Mouse (Mus musculus) lung, embryonic 14.5 days (tissue): ENCODE measurements around the gene BC025920. TPM values are rescaled to one million over a fixed set of nuclear protein-coding genes. Genes with fewer than 3 reads are reported as not detected.

Source experiments
- ATAC-seq: fragments of 200-750 bp; cut with Nextera tagmentation; 2 replicates; pipeline ENCODE4 v1.8.0; 2017; ENCODE audit warnings: mild to moderate bottlenecking, moderate TSS enrichment, moderate library complexity; ENCODE audit not compliant: insufficient read depth
- DNase-seq: peaks from one replicate; pipeline ENCODE4 v3.0.0-alpha.2; 2015
- H3K27ac ChIP-seq: fragments of 300-500 bp; sonication (generic); 2 replicates; pipeline ENCODE4 v1.5.1; 2014; ENCODE audit warnings: low read depth, mild to moderate bottlenecking, moderate library complexity
- H3K27me3 ChIP-seq: fragments of 300-500 bp; sonication (generic); 2 replicates; pipeline ENCODE4 v1.6.1; 2014; ENCODE audit warnings: low read length, control low read depth; ENCODE audit not compliant: insufficient read depth
- H3K36me3 ChIP-seq: fragments of 300-500 bp; sonication (generic); 2 replicates; pipeline ENCODE4 v1.6.1; 2014; ENCODE audit warnings: control low read depth; ENCODE audit not compliant: insufficient read depth
- H3K4me1 ChIP-seq: fragments of 300-500 bp; sonication (generic); 2 replicates; pipeline ENCODE4 v1.6.1; 2014; ENCODE audit warnings: antibody characterized with exemption, control low read depth; ENCODE audit not compliant: insufficient read depth
- H3K4me2 ChIP-seq: fragments of 300-500 bp; sonication (generic); 2 replicates; pipeline ENCODE4 v1.6.1; 2014; ENCODE audit warnings: mild to moderate bottlenecking
- H3K4me3 ChIP-seq: fragments of 300-500 bp; sonication (generic); 2 replicates; pipeline ENCODE4 v1.5.1; 2014; ENCODE audit warnings: low read depth, low read length
- H3K9ac ChIP-seq: fragments of 300-500 bp; sonication (generic); 2 replicates; pipeline ENCODE4 v1.6.1; 2014
- H3K9me3 ChIP-seq: fragments of 300-500 bp; sonication (generic); 2 replicates; pipeline ENCODE4 v1.6.1; 2016; ENCODE audit warnings: low read depth, low read length, control low read depth
- CTCF ChIP-seq: IDR thresholded peaks from 2 replicates; pipeline ENCODE4 v1.5.1; 2016; ENCODE audit warnings: antibody characterized with exemption, low read depth
- WGBS: fragments of 180-500 bp; shearing (Covaris S2); extraction: QIAGEN DNeasy Blood & Tissue Kit; methylation state at CpG from one replicate; pipeline ENCODE4 v1.1.7; 2014; 5-methylcytosine and 5-hydroxymethylcytosine counted together
- polyA plus RNA-seq: library from polyadenylated mRNA; unstranded; fragments of >200 nt; fragmentation: Nextera tagmentation; extraction: Ambion mirVana; gene quantifications from 2 replicates; pipeline ENCODE4 v1.2.1, GENCODE M21; 2014

The BC025920 gene
- polyA plus RNA-seq, 1 experiment from 2014 or later: 0.61 TPM

DNA sequence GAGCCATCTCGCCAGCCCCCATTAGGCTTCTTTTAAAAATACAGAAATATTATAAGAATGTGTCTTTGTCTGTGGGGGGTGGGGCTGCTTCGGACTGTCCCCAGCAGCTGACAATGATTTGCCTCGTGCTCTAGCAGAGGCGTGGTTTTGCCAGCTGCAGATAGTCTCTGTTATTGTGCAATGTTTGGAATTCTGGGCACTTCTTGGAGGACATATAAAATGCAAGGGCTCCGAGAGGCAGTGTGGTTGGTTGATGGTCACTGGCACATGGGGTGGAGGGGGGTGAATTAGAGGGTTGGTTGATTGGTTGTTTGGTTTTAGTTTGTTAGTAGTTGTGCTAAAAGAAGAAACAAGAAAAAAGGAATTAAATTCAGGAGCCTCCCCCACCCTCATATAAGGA, 13.9 kb downstream of the BC025920 start:
- Histone ChIP-seq H3K36me3 (peaks cover 32% of the 10 kb centered on the region), H3K9me3 (no peaks in the 10 kb centered on the region), H3K27ac (no peak overlapping the region), H3K27me3 (no peaks in the 10 kb centered on the region), H3K4me1 (no peaks in the 10 kb centered on the region), H3K4me3 (no peak overlapping the region), H3K4me2 (no peak overlapping the region), H3K9ac (no peak overlapping the region)
- ATAC-seq (no peak), DNase-seq (no peak)
- WGBS: 70% methylated on average over 5 of the region's 5 CpGs
- TF ChIP-seq CTCF: no peak

DNA sequence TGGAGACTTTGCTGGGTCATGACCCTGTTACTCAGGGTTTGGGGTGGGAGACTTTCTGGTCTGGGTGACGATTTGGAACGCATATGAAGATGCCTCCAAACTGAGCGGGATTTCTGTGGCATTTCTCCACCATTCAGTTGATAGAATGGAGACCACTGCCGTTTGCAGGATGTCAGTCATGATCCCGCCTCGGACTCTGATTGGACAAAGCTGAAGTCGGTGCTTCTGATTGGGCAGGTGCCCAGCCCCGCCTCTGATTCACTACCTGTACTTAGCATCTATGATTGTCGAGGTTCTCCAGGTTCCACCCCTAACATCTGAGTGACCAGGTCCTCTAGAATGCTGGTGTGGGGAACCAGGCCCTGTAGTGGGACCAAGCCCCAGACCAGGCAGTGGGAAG, 14.7 kb downstream of the BC025920 start:
- H3K9ac ChIP-seq: no peak overlapping the region
- peaks cover 38% of the 10 kb centered on the region for H3K36me3 ChIP-seq
- H3K4me2 ChIP-seq: no peak overlapping the region
- TF ChIP-seq CTCF: no peak
- WGBS: 60% methylated on average over 9 of the region's 9 CpGs
- H3K27me3 ChIP-seq: no peaks in the 10 kb centered on the region
- H3K27ac ChIP-seq: no peak overlapping the region
- no peaks in the 10 kb centered on the region for H3K9me3 ChIP-seq
- DNase-seq (no peak), ATAC-seq (no peak)
- H3K4me1 ChIP-seq: no peaks in the 10 kb centered on the region
- H3K4me3 ChIP-seq: no peak overlapping the region

DNA sequence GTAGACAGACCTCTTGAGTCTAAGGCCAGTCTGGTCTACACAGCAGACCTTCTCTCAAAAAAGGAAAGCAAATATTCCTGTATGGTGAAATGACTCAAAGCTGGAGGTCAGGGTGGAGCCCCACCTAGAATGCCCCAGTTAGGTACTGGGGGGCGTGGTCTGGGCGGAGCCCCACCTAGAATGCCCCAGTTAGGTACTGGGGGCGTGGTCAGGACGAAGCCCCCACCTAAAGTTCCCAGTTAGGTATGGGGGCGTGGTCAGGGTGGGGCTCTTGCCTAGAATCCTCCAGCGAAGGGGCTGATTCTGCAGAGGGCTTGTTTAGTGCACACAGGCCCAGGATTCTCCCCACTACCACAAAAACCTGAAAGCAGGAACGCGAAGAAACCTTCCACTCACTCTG, 17.4 kb downstream of the BC025920 start:
- ATAC-seq (no peak), DNase-seq (no peak)
- Histone ChIP-seq H3K4me1 (peaks cover 11% of the 10 kb centered on the region), H3K4me3 (no peak overlapping the region), H3K9ac (no peak overlapping the region), H3K36me3 (peaks cover 38% of the 10 kb centered on the region), H3K27ac (no peak overlapping the region), H3K27me3 (no peaks in the 10 kb centered on the region), H3K4me2 (no peak overlapping the region), H3K9me3 (no peaks in the 10 kb centered on the region)
- 58% methylated on average over 8 of the region's 8 CpGs for WGBS
- no peak for TF ChIP-seq CTCF

DNA sequence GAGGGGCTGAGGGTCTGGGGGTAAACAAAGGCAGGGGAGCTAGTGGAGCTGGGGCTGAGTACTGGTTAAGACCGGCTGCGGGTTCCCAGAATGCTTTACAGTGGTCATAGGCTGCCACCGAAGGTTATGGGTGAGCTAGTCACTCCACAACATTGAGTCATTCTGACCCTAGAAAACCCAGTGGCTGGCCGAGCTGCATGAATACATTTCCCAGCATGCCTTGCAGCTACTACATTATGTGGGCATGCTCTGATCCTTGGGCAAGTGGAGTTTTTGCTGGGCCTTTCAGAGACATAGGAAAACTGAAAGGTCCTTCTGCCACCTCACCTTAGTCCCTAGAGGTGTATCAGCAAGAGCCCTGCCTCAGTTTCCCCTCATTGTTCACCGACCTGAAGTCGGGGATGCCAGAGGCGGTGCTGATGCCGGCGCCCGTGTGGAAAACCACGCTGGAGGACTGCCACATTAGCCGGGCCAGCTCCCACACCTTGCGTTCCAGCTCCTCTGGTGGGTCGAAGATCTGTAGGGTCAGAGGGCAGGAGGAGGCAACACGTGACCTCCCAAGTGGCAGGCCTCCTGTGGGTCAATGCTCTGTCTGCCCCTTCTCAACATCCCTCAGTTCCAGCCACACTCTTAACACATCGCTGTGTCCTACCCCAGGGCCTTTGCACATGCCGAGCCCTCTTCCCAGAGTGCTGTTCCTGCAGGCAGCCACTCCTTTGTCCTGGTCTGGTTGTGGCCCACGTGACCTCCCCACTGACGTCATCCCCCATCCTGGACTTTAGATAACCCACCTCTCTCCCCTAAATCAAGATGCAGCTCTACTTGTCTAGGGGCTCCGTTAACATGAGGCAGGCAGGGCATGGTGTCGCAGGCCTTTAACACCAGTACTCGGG, 20.3 kb downstream of the BC025920 start:
- Histone ChIP-seq H3K4me1 (peaks cover 11% of the 10 kb centered on the region), H3K27ac (peak overlapping the region; percentile 92), H3K9ac (peak overlapping the region; percentile 74), H3K9me3 (no peaks in the 10 kb centered on the region), H3K4me3 (peak overlapping the region; percentile 61), H3K36me3 (peaks cover 38% of the 10 kb centered on the region), H3K4me2 (peak overlapping the region; percentile 67), H3K27me3 (no peaks in the 10 kb centered on the region)
- ATAC-seq (peak; percentile 5; the same call in 1 of the 2 replicates), DNase-seq (peak; percentile 11)
- WGBS: 86% methylated on average over 22 of the region's 22 CpGs
- no peak for TF ChIP-seq CTCF

DNA sequence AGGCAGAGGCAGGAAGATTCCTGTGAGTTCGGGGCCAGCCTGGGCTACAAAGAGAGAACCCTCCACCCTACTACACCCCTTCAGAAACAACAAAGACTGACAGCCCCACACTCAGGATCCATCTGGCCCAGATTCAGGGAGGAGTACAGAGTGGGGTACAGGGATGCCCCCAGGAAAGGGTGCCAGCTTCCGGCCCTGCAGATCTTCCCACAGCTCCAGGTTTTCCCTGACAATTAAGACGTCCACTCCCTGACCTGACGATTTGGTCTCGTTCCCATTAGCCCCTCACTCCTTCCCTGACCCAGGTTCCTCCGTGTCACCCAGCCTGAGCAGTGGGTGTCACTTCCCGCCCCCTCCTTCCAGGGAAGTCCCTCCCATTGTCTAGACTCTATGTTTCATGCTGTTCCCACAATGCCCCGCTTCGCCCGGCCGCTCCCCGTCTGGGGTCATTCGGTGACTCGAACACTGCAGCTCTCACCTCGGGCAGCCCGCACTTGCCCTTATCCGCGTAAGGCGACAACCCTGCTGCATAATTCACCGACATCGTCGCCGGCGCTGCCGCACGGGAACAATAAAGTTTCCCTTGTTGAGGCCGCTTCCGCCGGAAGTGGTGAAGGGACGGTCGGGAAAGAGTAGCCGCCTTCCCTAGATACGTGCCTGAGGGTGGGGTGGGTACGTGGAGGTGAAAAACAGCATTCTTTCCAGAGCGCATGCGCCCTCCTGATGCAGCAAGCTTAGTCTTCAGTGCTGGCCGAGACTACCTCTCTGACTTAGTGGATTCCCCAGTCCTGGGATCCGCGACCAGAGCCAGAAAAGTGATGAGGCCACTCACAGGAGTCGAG, 21.1 kb downstream of the BC025920 start, which contains the start of gene Sirt6:
TSS of gene Sirt6 (minus strand) at position 804 of the 842 bp plus-strand sequence.
- Histone ChIP-seq H3K4me1 (peaks cover 11% of the 10 kb centered on the region), H3K4me2 (peak within 1 kb of the TSS; percentile 67), H3K9me3 (no peaks in the 10 kb centered on the region), H3K36me3 (peaks cover 31% of the 10 kb centered on the region), H3K9ac (peak within 1 kb of the TSS; percentile 74), H3K27ac (peak within 1 kb of the TSS; percentile 92), H3K4me3 (peak within 1 kb of the TSS; percentile 61), H3K27me3 (no peaks in the 10 kb centered on the region)
- DNase-seq (peak; percentile 96), ATAC-seq (peak; percentile 93)
- TF ChIP-seq CTCF: no peak
- 4% methylated on average over 40 of the region's 40 CpGs for WGBS

DNA sequence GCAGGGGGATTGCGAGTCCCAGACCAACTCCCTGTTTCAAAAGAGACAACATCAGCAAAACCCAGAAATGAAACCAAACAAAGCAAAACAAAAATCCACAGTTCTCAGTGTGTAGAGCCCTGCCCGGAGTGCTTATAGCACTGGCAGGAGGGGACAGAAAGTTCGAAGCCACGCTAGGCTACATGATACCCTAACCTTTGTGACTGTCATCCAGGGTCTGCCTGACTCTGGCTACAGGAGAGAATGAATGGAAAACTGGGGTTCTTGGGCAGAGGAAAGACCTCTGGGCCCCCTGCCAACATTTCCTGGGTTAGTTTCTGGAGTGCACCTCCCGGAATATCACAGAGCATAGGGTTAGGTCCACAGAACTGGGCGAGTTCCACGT, 21.8 kb downstream of the BC025920 start:
- Histone ChIP-seq H3K4me1 (peaks cover 11% of the 10 kb centered on the region), H3K9me3 (no peaks in the 10 kb centered on the region), H3K4me2 (peak overlapping the region; percentile 67), H3K27ac (peak overlapping the region; percentile 92), H3K27me3 (no peaks in the 10 kb centered on the region), H3K9ac (peak overlapping the region; percentile 74), H3K4me3 (peak overlapping the region; percentile 61), H3K36me3 (peaks cover 25% of the 10 kb centered on the region)
- TF ChIP-seq CTCF: no peak
- 40% methylated on average over 7 of the region's 7 CpGs for WGBS
- peak; percentile 25 for ATAC-seq
- DNase-seq: no peak

DNA sequence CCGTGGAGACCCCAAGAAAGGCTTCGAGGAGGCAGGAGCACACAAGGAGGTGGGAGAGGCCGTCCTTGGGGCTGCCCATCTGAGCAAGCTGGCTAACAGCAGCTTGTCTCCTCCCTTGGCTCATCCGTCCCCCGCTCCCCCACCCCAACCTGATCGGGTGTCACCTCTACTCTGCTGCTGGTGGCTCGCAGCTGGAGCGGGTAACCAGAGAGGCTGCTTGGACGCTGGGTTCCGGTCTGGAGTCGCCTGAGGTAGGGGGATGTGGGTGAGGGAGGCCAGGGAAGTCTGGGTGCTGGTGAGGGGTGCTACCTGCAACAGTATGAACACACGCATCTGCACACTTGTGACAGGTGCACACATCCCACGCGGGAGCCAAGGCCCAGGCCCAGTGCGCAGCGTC, 22.3 kb downstream of the BC025920 start, which contains the start of gene Ankrd24:
TSS of gene Ankrd24 (plus strand) at position 151 of the 400 bp plus-strand sequence.
- Histone ChIP-seq H3K9ac (peak within 1 kb of the TSS; percentile 74), H3K36me3 (peaks cover 21% of the 10 kb centered on the region), H3K4me3 (peak within 1 kb of the TSS; percentile 61), H3K4me1 (peaks cover 13% of the 10 kb centered on the region), H3K27me3 (no peaks in the 10 kb centered on the region), H3K4me2 (peak within 1 kb of the TSS; percentile 67), H3K9me3 (no peaks in the 10 kb centered on the region), H3K27ac (peak within 1 kb of the TSS; percentile 92)
- no peak for TF ChIP-seq CTCF
- no peak for ATAC-seq
- WGBS: 74% methylated on average over 16 of the region's 16 CpGs
- DNase-seq: no peak
